Mouse (Mus musculus): ENCODE measurements at regions not wholly inside any gene's neighbourhood (a gene's known extent, or its start where the extent isn't known, plus 50 kb on each side); places are given as distances from the start of the nearest gene placed in this dataset.
"Not testable (repeated sequence)": the region's sequence is repeated elsewhere in the genome, so short reads cannot be mapped to it uniquely, and the experiment has no call there.

GRCm38 (mm10) chr4:89753484-89753883, 74.2 kb downstream of the Dmrta1 start:
- DNase-seq (ENCODE audit: low spot score in 2 of 2): no peak
- intact Hi-C loops (cut with DNase I): no loop called here

- DNase-seq (ENCODE audit: low spot score in 2 of 2): peak in 1 of 2 experiments; percentile 4
- intact Hi-C loops (cut with DNase I): loop anchor here (5.0 kb wide), 1 partner anchor 46 kb away; no protein-coding TSS in a partner anchor
Measured at GRCm38 (mm10) chr4:89776269-89776668, 97.0 kb downstream of the Dmrta1 start.

- DNase-seq (ENCODE audit: low spot score in 2 of 2): no peak
- intact Hi-C loops (cut with DNase I): no loop called here
Measured at GRCm38 (mm10) chr4:89781487-89781886, 102.3 kb downstream of the Dmrta1 start.

GRCm38 (mm10) chr4:89816823-89817222, 137.6 kb downstream of the Dmrta1 start:
- intact Hi-C loops (cut with DNase I): no loop called here
- peak; percentile 2 to 16 for DNase-seq (ENCODE audit: low spot score in 2 of 2)

- intact Hi-C loops (cut with DNase I): no loop called here
- DNase-seq (ENCODE audit: low spot score in 2 of 2): peak; percentile 6 to 14
Measured at GRCm38 (mm10) chr4:89834552-89835206, 155.4 kb downstream of the Dmrta1 start.

GRCm38 (mm10) chr4:89875375-89876055, 196.3 kb downstream of the Dmrta1 start:
- peak in 1 of 2 experiments; percentile 25 for DNase-seq (ENCODE audit: low spot score in 2 of 2)

GRCm38 (mm10) chr4:89876131-89876530, 196.9 kb downstream of the Dmrta1 start:
- intact Hi-C loops (cut with DNase I): not testable (repeated sequence)

More at GRCm38 (mm10) chr4:89875375-89876055, 196.3 kb downstream of the Dmrta1 start:
- intact Hi-C loops (cut with DNase I): not testable (repeated sequence)

GRCm38 (mm10) chr4:89881083-89881482, 201.8 kb downstream of the Dmrta1 start:
- intact Hi-C loops (cut with DNase I): loop anchor here (10.0 kb wide), 1 partner anchor 1494 kb away; no protein-coding TSS in a partner anchor
- DNase-seq (ENCODE audit: low spot score in 2 of 2): peak; percentile 4 to 20

More at GRCm38 (mm10) chr4:89876131-89876530, 196.9 kb downstream of the Dmrta1 start:
- not testable (repeated sequence) for DNase-seq (ENCODE audit: low spot score in 2 of 2)

GRCm38 (mm10) chr4:89909622-89910021, 230.4 kb downstream of the Dmrta1 start:
- DNase-seq (ENCODE audit: low spot score in 2 of 2): no peak
- intact Hi-C loops (cut with DNase I): no loop called here

- DNase-seq (ENCODE audit: low spot score in 2 of 2): no peak
- intact Hi-C loops (cut with DNase I): no loop called here
Measured at GRCm38 (mm10) chr4:89937673-89938072, 258.4 kb downstream of the Dmrta1 start.

- intact Hi-C loops (cut with DNase I): no loop called here
- DNase-seq (ENCODE audit: low spot score in 2 of 2): no peak
Measured at GRCm38 (mm10) chr4:89941308-89941707, 262.1 kb downstream of the Dmrta1 start.

GRCm38 (mm10) chr4:89976146-89976545, 242.5 kb upstream of the Zfp352 start:
- intact Hi-C loops (cut with DNase I): no loop called here
- DNase-seq (ENCODE audit: low spot score in 2 of 2): peak in 1 of 2 experiments; percentile 46

GRCm38 (mm10) chr4:90003413-90003812, 215.2 kb upstream of the Zfp352 start:
- intact Hi-C loops (cut with DNase I): no loop called here
- DNase-seq (ENCODE audit: low spot score in 2 of 2): no peak

GRCm38 (mm10) chr4:90003898-90004297, 214.7 kb upstream of the Zfp352 start:
- peak in 1 of 2 experiments; percentile 27 for DNase-seq (ENCODE audit: low spot score in 2 of 2)
- intact Hi-C loops (cut with DNase I): no loop called here

- intact Hi-C loops (cut with DNase I): no loop called here
- DNase-seq (ENCODE audit: low spot score in 2 of 2): no peak
Measured at GRCm38 (mm10) chr4:90012723-90013122, 205.9 kb upstream of the Zfp352 start.

- intact Hi-C loops (cut with DNase I): no loop called here
- DNase-seq (ENCODE audit: low spot score in 2 of 2): no peak
Measured at GRCm38 (mm10) chr4:90014203-90014602, 204.4 kb upstream of the Zfp352 start.

All from left cerebral cortex, postnatal 25 days (tissue).